Comparison of ENCODE assay signal across 9 mouse cellular contexts in the genomic region with DNA sequence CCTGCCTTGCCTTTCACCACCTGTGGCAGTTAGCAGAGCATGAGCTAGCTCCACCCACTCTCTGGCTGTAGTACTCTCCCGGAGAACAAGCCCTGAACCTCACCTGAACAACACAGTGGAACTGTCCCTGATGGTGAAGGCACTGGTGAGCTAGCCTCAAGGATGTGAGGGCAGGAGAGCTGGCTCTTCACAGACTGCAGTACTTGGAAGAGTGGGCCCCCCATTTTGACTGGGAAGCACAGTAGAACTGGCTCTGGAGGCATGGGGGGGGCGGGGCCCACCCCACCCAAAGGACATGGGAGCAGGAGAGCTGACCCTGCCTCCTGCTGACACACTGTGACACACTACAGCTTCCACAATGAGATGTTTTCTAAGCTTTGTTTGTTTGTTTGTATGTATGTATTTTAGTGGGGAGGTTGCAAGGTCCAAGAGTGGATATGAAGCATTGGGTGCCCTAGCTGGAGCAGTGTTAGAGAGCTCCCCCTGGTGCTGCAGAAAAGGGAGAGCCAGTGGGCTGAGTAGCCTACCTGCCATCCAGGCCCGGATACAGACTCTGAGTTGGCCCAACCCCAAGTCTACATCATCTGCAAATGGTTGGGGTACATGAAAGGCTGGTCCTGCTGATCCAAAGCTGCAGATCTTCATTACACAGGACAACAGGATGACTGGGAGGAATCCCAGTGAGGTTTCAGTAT.
DNase-seq lines count a peak whose midpoint lies in the region; ATAC-seq and TF ChIP-seq lines count a peak whose summit lies in the region.
"Had no signal": no experiment of that assay in that cellular context is flagged by ENCODE, and none has a peak within 500 bp of the region (broad histone marks: within the 10 kb centered on the region; RNA-seq: fewer than 3 reads in every experiment).

No protein-coding gene starts in this region.

- no peak overlapping the region for H3K27ac ChIP-seq in heart, embryonic 11.5 days (ENCODE audit: low read depth, low read length)
- H3K27ac ChIP-seq in MEL (ENCODE audit: control insufficient read depth, low read depth, low read length): no peak overlapping the region
- H3K27ac ChIP-seq: neural tube, embryonic 13.5 days had no signal

- TF ChIP-seq CTCF in MEL (IDR thresholded peaks at IDR 0.05 in 2 of 3, conservative IDR thresholded peaks at IDR 0.05 in 1 of 3; ENCODE audit: control insufficient read depth in 1 of 3, insufficient read depth in 1 of 3, low read depth in 2 of 3, low read length in 3 of 3, poor library complexity in 1 of 3, severe bottlenecking in 1 of 3): peak; percentile 32 to 55 (median 45); a peak in 5 of 6 replicates

- H3K9me3 ChIP-seq in heart, embryonic 11.5 days (replicated peaks; ENCODE audit: control insufficient read depth, low read length): no peaks in the 10 kb centered on the region
- H3K9me3 ChIP-seq in MEL (replicated peaks; ENCODE audit: insufficient read depth, low read length): no peaks in the 10 kb centered on the region

- no peak overlapping the region for H3K4me3 ChIP-seq in heart, embryonic 11.5 days (ENCODE audit: low read depth, low read length)
- H3K4me3 ChIP-seq in MEL (ENCODE audit: control insufficient read depth in 1 of 2, insufficient read depth in 1 of 2, low read depth in 2 of 2, low read length in 2 of 2): no peak overlapping the region
- H3K4me3 ChIP-seq: neural tube, embryonic 13.5 days had no signal

- 0 out of 2 replicates have a peak, but pooled peaks have one; percentile 28 for ATAC-seq in heart, embryonic 11.5 days (replicated peaks; ENCODE audit: insufficient number of reproducible peaks, low FRiP score, low TSS enrichment)
- no peak for ATAC-seq in megakaryocyte, adult 5-6 weeks (ENCODE audit: poor library complexity, severe bottlenecking)

- intact Hi-C loops in heart, postnatal 25 days (cut with DNase I): loop anchor here (1.0 to 5.0 kb wide), 2 partner anchors 148 to 285 kb away; no protein-coding TSS in a partner anchor

- H3K79me2 ChIP-seq in MEL (ENCODE audit: control insufficient read depth, insufficient read depth, low read length, poor library complexity): no peaks in the 10 kb centered on the region

- H3K4me2 ChIP-seq in heart, embryonic 11.5 days: no peak overlapping the region
- H3K4me2 ChIP-seq: neural tube, embryonic 13.5 days had no signal

- no peak overlapping the region for H3K9ac ChIP-seq in heart, embryonic 11.5 days (ENCODE audit: low read depth, low read length)
- H3K9ac ChIP-seq in MEL (ENCODE audit: control insufficient read depth, low read depth, low read length, poor library complexity, severe bottlenecking): no peak overlapping the region
- H3K9ac ChIP-seq: neural tube, embryonic 13.5 days had no signal

- TF ChIP-seq RAD21 in MEL (IDR thresholded peaks at IDR 0.05; ENCODE audit: low read depth, low read length): peak; percentile 40

- no peak for TF ChIP-seq EP300 in MEL (IDR thresholded peaks at IDR 0.05; ENCODE audit: low read depth in 1 of 2, low read length in 2 of 2)

- WGBS in heart, embryonic 11.5 days (ENCODE audit: insufficient replicate concordance): 78% methylated on average over 3 of the region's 3 CpGs

- H3K4me1 ChIP-seq in heart, embryonic 11.5 days (ENCODE audit: control insufficient read depth, insufficient read depth, low read length): peaks cover 10% of the 10 kb centered on the region
- no peaks in the 10 kb centered on the region for H3K4me1 ChIP-seq in MEL (ENCODE audit: control insufficient read depth in 1 of 2, insufficient read depth in 2 of 2, low read length in 2 of 2)
- H3K4me1 ChIP-seq: neural tube, embryonic 13.5 days had no signal

- no peak for TF ChIP-seq POLR2A in MEL (IDR thresholded peaks at IDR 0.05; ENCODE audit: control insufficient read depth in 1 of 2, insufficient read depth in 1 of 2, low read depth in 1 of 2, low read length in 2 of 2, poor library complexity in 1 of 2)

- H3K27me3 ChIP-seq in heart, embryonic 11.5 days (ENCODE audit: control insufficient read depth, insufficient read depth, low read length): no peaks in the 10 kb centered on the region
- no peaks in the 10 kb centered on the region; a peak in 1 of 4 replicates for H3K27me3 ChIP-seq in MEL (ENCODE audit: control insufficient read depth in 1 of 2, insufficient read depth in 2 of 2, low read length in 2 of 2)
- H3K27me3 ChIP-seq: neural tube, embryonic 13.5 days had no signal

- no peaks in the 10 kb centered on the region for H3K36me3 ChIP-seq in heart, embryonic 11.5 days (ENCODE audit: control insufficient read depth, insufficient read depth, low read length)
- no peaks in the 10 kb centered on the region for H3K36me3 ChIP-seq in MEL (ENCODE audit: control insufficient read depth in 1 of 2, insufficient read depth in 2 of 2, low read length in 2 of 2)
- H3K36me3 ChIP-seq: neural tube, embryonic 13.5 days had no signal

- no peak for DNase-seq in heart, postnatal 25 days (ENCODE audit: low spot score)
- DNase-seq in 416B (ENCODE audit: low read depth) (peak; percentile 56), MEL (ENCODE audit: low read depth, low spot score) (peak; percentile 23)
- DNase-seq in kidney, adult 9 months: peak; percentile 77
- peak; percentile 45 for DNase-seq in thymus, postnatal 4 days
- no peak for DNase-seq in spleen, adult 12 weeks (ENCODE audit: low spot score)

TF ChIP-seq in MEL, 35 proteins besides CTCF, POLR2A, EP300 and RAD21:
- peak; percentile 68 for TF ChIP-seq SMC3 (IDR thresholded peaks at IDR 0.05; ENCODE audit: low read depth, low read length)
- TF ChIP-seq ZC3H11A (IDR thresholded peaks at IDR 0.05; ENCODE audit: low read depth, low read length): peak; percentile 45; the same call in 1 of the 2 replicates
- no peak for TF ChIP-seq MAZ (IDR thresholded peaks at IDR 0.05; ENCODE audit: low read depth, low read length)

Comparison
In these comparisons a context has a peak if more than half of its experiments do, and no peak if none do; other contexts are left out.
1. DNase-seq: peak in 416B (single experiment), MEL (single experiment), kidney, adult 9 months (single experiment) and thymus, postnatal 4 days (single experiment); none in heart, postnatal 25 days (single experiment) and spleen, adult 12 weeks (single experiment).